In genomic region chr5:124908860-124909259, GRCm38 (mm10) we compare ENCODE assay signal across 9 mouse cellular contexts. TPM values are rescaled to one million over a fixed set of nuclear protein-coding genes. Genes with fewer than 3 reads are reported as not detected.
DNase-seq lines count a peak whose midpoint lies in the region.
"Had no signal": no experiment of that assay in that cellular context is flagged by ENCODE, and none has a peak within 500 bp of the region (broad histone marks: within the 10 kb centered on the region; RNA-seq: fewer than 3 reads in every experiment).

No protein-coding gene starts in this region.

- H3K27ac ChIP-seq in hindbrain, embryonic 10.5 days: no peak overlapping the region
- H3K27ac ChIP-seq: limb, embryonic 12.5 days had no signal

- H3K9me3 ChIP-seq in hindbrain, embryonic 10.5 days: no peaks in the 10 kb centered on the region
- H3K9me3 ChIP-seq: limb, embryonic 12.5 days had no signal

- H3K36me3 ChIP-seq in hindbrain, embryonic 10.5 days: no peaks in the 10 kb centered on the region
- H3K36me3 ChIP-seq: limb, embryonic 12.5 days had no signal

- peaks cover 23% of the 10 kb centered on the region for H3K4me1 ChIP-seq in hindbrain, embryonic 10.5 days (replicated peaks)
- H3K4me1 ChIP-seq: limb, embryonic 12.5 days had no signal

- no peaks in the 10 kb centered on the region for H3K27me3 ChIP-seq in hindbrain, embryonic 10.5 days (ENCODE audit: insufficient read depth, poor library complexity, severe bottlenecking)
- H3K27me3 ChIP-seq: limb, embryonic 12.5 days had no signal

- WGBS in hindbrain, embryonic 10.5 days: 26% methylated on average over 5 of the region's 5 CpGs

- peak; percentile 73 for DNase-seq in MN1 (ENCODE audit: low spot score)
- DNase-seq in cerebellum, adult 18-20 months: peak; percentile 71 to 80
- DNase-seq in forelimb bud, embryonic 11.5 days (ENCODE audit: low read depth, low spot score): peak; percentile 55
- DNase-seq in hindbrain, embryonic 10.5 days (ENCODE audit: low spot score): peak; percentile 82
- DNase-seq in layer of hippocampus, adult 9-10 months (ENCODE audit: low spot score): peak; percentile 76
- DNase-seq in lung, postnatal 10 days: peak; percentile 91
- DNase-seq in retina, postnatal 7 days (ENCODE audit: low read depth, low spot score): peak; percentile 70
- DNase-seq in thymus, postnatal 4 days: peak; percentile 90

- H3K4me3 ChIP-seq in hindbrain, embryonic 10.5 days: no peak overlapping the region
- H3K4me3 ChIP-seq: limb, embryonic 12.5 days had no signal

RNA-seq across cellular contexts. Expression of gene Zfp664, which starts 46.4 kb away (rescaled TPM):
- polyA plus RNA-seq in hindbrain, embryonic 10.5 days (2016; fragmentation: Nextera tagmentation; extraction: Ambion mirVana): 147 and 161 TPM in 2 replicates

RNA-seq across cellular contexts. Expression of gene Ccdc92, which starts 46.6 kb away (rescaled TPM):
- 15.0 and 20.3 TPM in 2 replicates for polyA plus RNA-seq in hindbrain, embryonic 10.5 days (2016; fragmentation: Nextera tagmentation; extraction: Ambion mirVana)
